ENCODE assay signal across 9 mouse cellular contexts in genomic region chr16:56027854-56028629, GRCm38 (mm10). TPM values are rescaled to one million over a fixed set of nuclear protein-coding genes. Genes with fewer than 3 reads are reported as not detected.
A peak's percentile ranks its signal among the peaks of the same experiment; 100 is the strongest.
DNase-seq lines count a peak whose midpoint lies in the region; ATAC-seq and TF ChIP-seq lines count a peak whose summit lies in the region.
"Had no signal": no experiment of that assay in that cellular context is flagged by ENCODE, and none has a peak within 500 bp of the region (broad histone marks: within the 10 kb centered on the region; RNA-seq: fewer than 3 reads in every experiment).

No protein-coding gene starts in this region.

- H3K27ac ChIP-seq in kidney, embryonic 14.5 days (ENCODE audit: low read depth, low read length) = no peak overlapping the region
- H3K27ac ChIP-seq in embryonic facial prominence, embryonic 10.5 days (replicated peaks) = peak overlapping the region; percentile 98; the same call in 1 of the 2 replicates
- H3K27ac ChIP-seq in hindbrain, postnatal 0 days = no peak overlapping the region
- H3K27ac ChIP-seq in midbrain, embryonic 15.5 days = no peak overlapping the region

- H3K27me3 ChIP-seq in kidney, embryonic 14.5 days (ENCODE audit: control insufficient read depth, insufficient read depth, low read length) = no peaks in the 10 kb centered on the region
- no peaks in the 10 kb centered on the region for H3K27me3 ChIP-seq in embryonic facial prominence, embryonic 10.5 days (replicated peaks; ENCODE audit: low read depth, poor library complexity, severe bottlenecking)
- no peaks in the 10 kb centered on the region for H3K27me3 ChIP-seq in hindbrain, postnatal 0 days (ENCODE audit: insufficient read depth, low read length)
- H3K27me3 ChIP-seq in midbrain, embryonic 15.5 days (replicated peaks) = no peaks in the 10 kb centered on the region
- H3K27me3 ChIP-seq: Patski had no signal

- H3K36me3 ChIP-seq in kidney, embryonic 14.5 days (ENCODE audit: control insufficient read depth, insufficient read depth, low read length) = peaks cover 25% of the 10 kb centered on the region; the same call in 1 of the 2 replicates
- peaks cover 56% of the 10 kb centered on the region for H3K36me3 ChIP-seq in embryonic facial prominence, embryonic 10.5 days (replicated peaks)
- H3K36me3 ChIP-seq in hindbrain, postnatal 0 days (ENCODE audit: insufficient read depth, low read length) = peaks cover 6% of the 10 kb centered on the region; the same call in 1 of the 2 replicates
- peaks cover 8% of the 10 kb centered on the region; the same call in 1 of the 2 replicates for H3K36me3 ChIP-seq in midbrain, embryonic 15.5 days (replicated peaks)

- H3K9me3 ChIP-seq in kidney, embryonic 14.5 days (ENCODE audit: control insufficient read depth, low read length) = no peaks in the 10 kb centered on the region
- H3K9me3 ChIP-seq in embryonic facial prominence, embryonic 10.5 days = no peaks in the 10 kb centered on the region
- no peaks in the 10 kb centered on the region for H3K9me3 ChIP-seq in hindbrain, postnatal 0 days (ENCODE audit: low read length)
- H3K9me3 ChIP-seq in midbrain, embryonic 15.5 days = no peaks in the 10 kb centered on the region

- H3K4me1 ChIP-seq in kidney, embryonic 14.5 days (ENCODE audit: control insufficient read depth, insufficient read depth, low read length) = peaks cover 11% of the 10 kb centered on the region
- H3K4me1 ChIP-seq in embryonic facial prominence, embryonic 10.5 days = peaks cover 19% of the 10 kb centered on the region
- H3K4me1 ChIP-seq in hindbrain, postnatal 0 days (ENCODE audit: insufficient read depth, low read length) = peaks cover 14% of the 10 kb centered on the region; the same call in 1 of the 2 replicates
- H3K4me1 ChIP-seq in midbrain, embryonic 15.5 days = peaks cover 30% of the 10 kb centered on the region

- TF ChIP-seq CTCF in hindbrain, postnatal 0 days (IDR thresholded peaks at IDR 0.05; ENCODE audit: low read depth) = no peak

- H3K4me3 ChIP-seq in kidney, embryonic 14.5 days (ENCODE audit: low read length) = peak overlapping the region; percentile 94
- peak overlapping the region; percentile 94 for H3K4me3 ChIP-seq in embryonic facial prominence, embryonic 10.5 days
- H3K4me3 ChIP-seq in hindbrain, postnatal 0 days (ENCODE audit: low read length) = peak overlapping the region; percentile 91
- peak overlapping the region; percentile 99 for H3K4me3 ChIP-seq in midbrain, embryonic 15.5 days

- peak overlapping the region; percentile 63 for H3K4me2 ChIP-seq in kidney, embryonic 14.5 days (replicated peaks; ENCODE audit: low read depth, low read length)
- H3K4me2 ChIP-seq in hindbrain, postnatal 0 days (ENCODE audit: low read depth, low read length) = peak overlapping the region; percentile 74
- H3K4me2 ChIP-seq in midbrain, embryonic 15.5 days = peak overlapping the region; percentile 71

- WGBS in kidney, embryonic 14.5 days = 29% methylated on average over 12 of the region's 12 CpGs
- 58% methylated on average over 12 of the region's 12 CpGs for WGBS in embryonic facial prominence, embryonic 10.5 days
- 43% methylated on average over 12 of the region's 12 CpGs for WGBS in hindbrain, postnatal 0 days
- 49% methylated on average over 12 of the region's 12 CpGs for WGBS in midbrain, embryonic 15.5 days

- no peak for DNase-seq in kidney, adult 8-10 months
- no peak for DNase-seq in embryonic facial prominence, embryonic 10.5 days (ENCODE audit: low spot score)
- DNase-seq in hindbrain, postnatal 0 days (ENCODE audit: low spot score) = no peak
- no peak for DNase-seq in layer of hippocampus, adult 9-11 months
- DNase-seq in spleen, adult 18-20 months = no peak

- ATAC-seq in kidney, embryonic 14.5 days (ENCODE audit: low FRiP score, low TSS enrichment) = no peak
- no peak for ATAC-seq in hindbrain, postnatal 0 days
- no peak for ATAC-seq in midbrain, embryonic 15.5 days (replicated peaks)
- ATAC-seq in megakaryocyte progenitor cell, adult 5-6 weeks (replicated peaks; ENCODE audit: poor library complexity) = no peak
- ATAC-seq: Patski had no signal

- H3K9ac ChIP-seq in kidney, embryonic 14.5 days (ENCODE audit: low read depth, low read length) = peak overlapping the region; percentile 98
- H3K9ac ChIP-seq in hindbrain, postnatal 0 days (replicated peaks; ENCODE audit: low read length) = peak overlapping the region; percentile 97
- peak overlapping the region; percentile 99; the same call in 1 of the 2 replicates for H3K9ac ChIP-seq in midbrain, embryonic 15.5 days

RNA-seq across cellular contexts. Expression of gene Pcnp, which starts 1.5 kb away (rescaled TPM):
- polyA plus RNA-seq in kidney, embryonic 14.5 days (2014; fragmentation: Nextera tagmentation; extraction: Ambion mirVana) = 228 and 236 TPM in 2 replicates
- 307 and 319 TPM in 2 replicates for polyA plus RNA-seq in embryonic facial prominence, embryonic 10.5 days (2016; fragmentation: Nextera tagmentation; extraction: Ambion mirVana)
- total RNA-seq in hindbrain, postnatal 0 days (2014; rRNA removed) = 50.1 and 53.4 TPM in 2 replicates
- 221 and 233 TPM in 2 replicates for polyA plus RNA-seq in hindbrain, postnatal 0 days (2015; fragmentation: Nextera tagmentation; extraction: Ambion mirVana)
- 192 and 204 TPM in 2 replicates for polyA plus RNA-seq in midbrain, embryonic 15.5 days (2015; fragmentation: Nextera tagmentation; extraction: Ambion mirVana)
- 99.7 and 101 TPM in 2 replicates for total RNA-seq in megakaryocyte progenitor cell, adult 5-6 weeks (2015)
- 129 and 133 TPM in 2 replicates for total RNA-seq in megakaryocyte progenitor cell, adult 5-6 weeks (2017)

RNA-seq across cellular contexts. Expression of gene Trmt10c, which starts 9.6 kb away (rescaled TPM):
- polyA plus RNA-seq in kidney, embryonic 14.5 days (2014; fragmentation: Nextera tagmentation; extraction: Ambion mirVana) = 32.8 and 34.3 TPM in 2 replicates
- polyA plus RNA-seq in embryonic facial prominence, embryonic 10.5 days (2016; fragmentation: Nextera tagmentation; extraction: Ambion mirVana) = 33.6 TPM in 2 replicates
- total RNA-seq in hindbrain, postnatal 0 days (2014; rRNA removed) = 7.8 and 10.3 TPM in 2 replicates
- 15.0 and 15.9 TPM in 2 replicates for polyA plus RNA-seq in hindbrain, postnatal 0 days (2015; fragmentation: Nextera tagmentation; extraction: Ambion mirVana)
- polyA plus RNA-seq in midbrain, embryonic 15.5 days (2015; fragmentation: Nextera tagmentation; extraction: Ambion mirVana) = 17.5 and 18.2 TPM in 2 replicates
- total RNA-seq in megakaryocyte progenitor cell, adult 5-6 weeks (2015) = 35.8 and 37.3 TPM in 2 replicates
- 36.1 and 44.1 TPM in 2 replicates for total RNA-seq in megakaryocyte progenitor cell, adult 5-6 weeks (2017)

RNA-seq across cellular contexts. Expression of gene Senp7, which starts 20.1 kb away (rescaled TPM):
- polyA plus RNA-seq in kidney, embryonic 14.5 days (2014; fragmentation: Nextera tagmentation; extraction: Ambion mirVana) = 24.0 and 33.2 TPM in 2 replicates
- 30.9 and 35.3 TPM in 2 replicates for polyA plus RNA-seq in embryonic facial prominence, embryonic 10.5 days (2016; fragmentation: Nextera tagmentation; extraction: Ambion mirVana)
- total RNA-seq in hindbrain, postnatal 0 days (2014; rRNA removed) = 11.4 and 23.8 TPM in 2 replicates
- polyA plus RNA-seq in hindbrain, postnatal 0 days (2015; fragmentation: Nextera tagmentation; extraction: Ambion mirVana) = 30.3 and 31.3 TPM in 2 replicates
- 59.0 and 59.3 TPM in 2 replicates for polyA plus RNA-seq in midbrain, embryonic 15.5 days (2015; fragmentation: Nextera tagmentation; extraction: Ambion mirVana)
- total RNA-seq in megakaryocyte progenitor cell, adult 5-6 weeks (2015) = 21.0 and 32.8 TPM in 2 replicates
- total RNA-seq in megakaryocyte progenitor cell, adult 5-6 weeks (2017) = 15.0 and 25.4 TPM in 2 replicates

RNA-seq across cellular contexts. Expression of gene Zbtb11, which starts 54.4 kb away (rescaled TPM):
- polyA plus RNA-seq in kidney, embryonic 14.5 days (2014; fragmentation: Nextera tagmentation; extraction: Ambion mirVana) = 13.8 and 24.5 TPM in 2 replicates
- polyA plus RNA-seq in embryonic facial prominence, embryonic 10.5 days (2016; fragmentation: Nextera tagmentation; extraction: Ambion mirVana) = 17.1 and 18.7 TPM in 2 replicates
- total RNA-seq in hindbrain, postnatal 0 days (2014; rRNA removed) = 17.5 and 18.7 TPM in 2 replicates
- polyA plus RNA-seq in hindbrain, postnatal 0 days (2015; fragmentation: Nextera tagmentation; extraction: Ambion mirVana) = 16.4 and 17.7 TPM in 2 replicates
- 22.8 and 24.8 TPM in 2 replicates for polyA plus RNA-seq in midbrain, embryonic 15.5 days (2015; fragmentation: Nextera tagmentation; extraction: Ambion mirVana)
- total RNA-seq in megakaryocyte progenitor cell, adult 5-6 weeks (2015) = 37.2 and 38.2 TPM in 2 replicates
- total RNA-seq in megakaryocyte progenitor cell, adult 5-6 weeks (2017) = 38.7 and 45.1 TPM in 2 replicates
